Mouse (Mus musculus) midbrain, embryonic 11.5 days (tissue): ENCODE data around the gene Mettl16. TPM values are rescaled to one million over a fixed set of nuclear protein-coding genes. Genes with fewer than 3 reads are reported as not detected.

Experiments
- microRNA-seq: library from miRNA; unstranded; fragments of <30 nt; microRNA quantifications from one replicate; pipeline ENCODE4, GENCODE M21; 2017
- polyA plus RNA-seq: library from polyadenylated mRNA; unstranded; fragments of >200 nt; fragmentation: Nextera tagmentation; extraction: Ambion mirVana; gene quantifications from 2 replicates; pipeline ENCODE4 v1.2.1, GENCODE M21; 2014

Gene Mettl16
- polyA plus RNA-seq, 1 experiment from 2014 or later: 48.5 TPM

Small RNA genes within 50 kb of the gene (microRNA-seq; reads per million reads assigned to microRNA genes)
- 0.57 reads per million for gene Mir6926

Other genes starting within 250 kb of the Mettl16 start
- 2.5 TPM in 2 replicates for gene Rap1gap2, start 159.9 kb upstream of the Mettl16 start, polyA plus RNA-seq
- gene Ccdc92b, start 151.2 kb upstream of the Mettl16 start, polyA plus RNA-seq: 1.1 and 1.6 TPM in 2 replicates
- gene Cluh, start 121.3 kb upstream of the Mettl16 start, polyA plus RNA-seq: 9.2 and 10.8 TPM in 2 replicates
- 103 and 112 TPM in 2 replicates for gene Pafah1b1, start 46.2 kb upstream of the Mettl16 start, polyA plus RNA-seq
- 3.7 and 4.5 TPM in 2 replicates for gene Mnt, start 60.1 kb downstream of the Mettl16 start, polyA plus RNA-seq
- 5.8 and 6.8 TPM in 2 replicates for gene Sgsm2, start 126.2 kb downstream of the Mettl16 start, polyA plus RNA-seq
- 48.9 and 51.3 TPM in 2 replicates for gene Tsr1, start 127.2 kb downstream of the Mettl16 start, polyA plus RNA-seq
- 16.0 and 17.9 TPM in 2 replicates for gene Smg6, start 155.0 kb downstream of the Mettl16 start, polyA plus RNA-seq
- gene Srr, start 155.1 kb downstream of the Mettl16 start, polyA plus RNA-seq: 25.9 and 29.7 TPM in 2 replicates